Mouse (Mus musculus): ENCODE results near the gene Rbm25. TPM values are rescaled to one million over a fixed set of nuclear protein-coding genes. Genes with fewer than 3 reads are reported as not detected.
"Not testable (repeated sequence)": the region's sequence is repeated elsewhere in the genome, so short reads cannot be mapped to it uniquely, and the experiment has no call there.

The Rbm25 gene
- 100 to 1,000 TPM; 332 to 633 (median 429) TPM for polyA plus RNA-seq (2017; shearing (Covaris generic))

DNA sequence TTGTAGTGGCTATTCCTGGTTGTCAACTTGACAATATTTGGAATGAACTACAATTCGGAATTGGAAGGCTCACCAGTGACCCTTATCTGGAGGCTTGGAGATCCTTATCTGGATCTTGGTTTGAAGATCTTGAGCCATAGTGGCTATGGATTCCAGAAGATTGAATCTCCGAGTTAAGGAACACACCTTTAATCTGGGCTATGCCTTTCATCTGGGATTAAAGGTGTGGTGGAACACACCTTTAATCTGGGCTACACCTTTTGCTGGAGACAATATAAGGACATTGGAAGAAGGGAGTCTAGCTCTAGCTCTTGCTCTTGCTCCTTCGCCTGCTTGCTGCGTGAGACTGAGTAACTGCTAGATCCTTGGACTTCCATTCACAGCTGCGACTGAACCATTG lies at the start of gene Rbm25:
TSS of gene Rbm25 (plus strand) at position 301 of the 400 bp plus-strand sequence.
- ATAC-seq: not testable (repeated sequence)

DNA sequence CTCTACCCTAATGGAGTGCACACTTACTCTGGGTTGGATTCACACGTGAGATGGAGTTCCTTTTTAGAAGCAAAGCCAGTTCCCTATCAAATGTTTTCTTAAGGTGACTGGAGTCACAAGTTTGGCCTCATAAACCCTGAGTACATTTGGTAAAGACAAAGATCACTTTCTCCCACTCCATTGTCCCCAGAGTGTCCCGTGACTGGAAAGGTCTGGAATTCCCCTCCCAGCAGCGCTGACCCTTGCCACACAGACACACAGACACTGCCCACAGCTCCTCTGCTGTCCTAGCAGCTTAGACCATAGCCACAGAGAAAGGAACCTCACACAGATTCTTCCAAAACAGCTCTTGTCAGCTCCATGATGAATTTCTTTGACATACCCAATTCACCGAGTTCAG lies 48.9 kb upstream of the Rbm25 start:
- ATAC-seq: no peak

DNA sequence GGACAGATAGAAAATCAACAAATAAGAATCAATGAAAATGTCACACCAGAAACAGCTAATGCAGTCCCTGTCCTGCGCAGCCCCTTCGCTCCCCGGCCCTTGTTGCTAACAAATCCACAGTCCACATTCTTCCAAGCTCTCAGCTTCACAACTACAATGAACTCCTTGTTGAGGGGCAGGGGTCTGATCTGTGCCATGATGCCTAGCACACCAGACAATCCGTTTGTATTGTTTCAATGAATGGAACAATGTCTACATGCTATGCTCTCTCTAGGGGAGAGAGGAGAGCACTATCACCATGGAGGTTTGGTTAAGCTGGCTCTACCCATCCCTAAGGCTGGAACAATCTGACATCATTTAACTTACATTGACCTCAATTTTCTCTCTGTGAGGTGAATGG lies 48.3 kb upstream of the Rbm25 start:
- ATAC-seq: no peak

DNA sequence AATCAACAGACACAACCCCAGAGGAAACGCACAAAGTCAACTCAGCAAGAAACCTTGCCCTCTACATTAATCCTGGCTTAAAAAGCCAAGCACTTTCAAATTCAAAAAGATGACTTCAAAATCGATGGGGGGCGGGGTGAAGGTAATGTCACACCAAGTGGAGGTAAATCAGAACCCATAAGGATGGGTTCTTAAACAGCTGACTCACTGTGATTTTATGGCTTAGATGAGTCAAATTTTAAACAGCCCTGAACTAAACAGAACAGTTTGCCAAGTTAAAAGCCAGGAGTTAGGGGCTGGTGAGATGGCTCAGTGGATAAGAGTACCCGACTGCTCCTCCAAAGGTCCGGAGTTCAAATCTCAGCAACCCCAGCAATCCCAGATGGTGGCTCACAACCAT lies 44.4 kb upstream of the Rbm25 start:
- ATAC-seq: no peak

DNA sequence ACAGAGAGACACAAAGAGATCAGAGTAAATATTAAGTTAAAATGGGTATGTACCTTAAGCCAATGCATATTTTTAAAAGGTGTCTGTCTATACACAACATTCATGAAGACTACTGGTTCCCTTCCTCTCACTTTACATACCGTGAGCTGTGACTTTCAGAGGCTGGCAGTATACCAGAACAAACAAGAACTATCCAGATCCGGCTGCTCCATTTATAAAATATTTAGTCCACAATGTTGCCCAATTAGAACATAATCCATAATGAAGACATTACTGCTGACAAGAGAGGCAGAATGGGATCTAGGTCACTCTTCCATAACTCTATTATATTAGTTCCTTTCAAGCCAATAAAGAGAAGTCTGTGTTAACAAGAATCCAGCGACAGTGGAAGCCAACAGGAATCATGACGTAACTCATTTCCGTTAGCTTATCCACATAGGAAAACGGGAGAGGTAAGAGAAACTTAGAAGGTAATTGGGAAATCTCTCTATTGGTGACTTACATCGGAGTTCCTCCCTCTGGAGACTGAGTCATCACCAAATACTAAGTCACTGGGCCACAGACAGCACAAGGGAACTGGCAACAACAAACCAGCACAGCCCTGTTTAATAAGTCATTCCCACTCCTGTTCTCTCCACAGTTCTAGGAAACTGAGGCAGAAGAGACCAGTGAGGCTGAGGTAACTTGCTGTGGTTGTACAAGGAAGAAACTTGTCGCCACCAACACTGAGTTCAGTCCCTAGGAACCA lies 39.1 kb upstream of the Rbm25 start:
- no peak for ATAC-seq

DNA sequence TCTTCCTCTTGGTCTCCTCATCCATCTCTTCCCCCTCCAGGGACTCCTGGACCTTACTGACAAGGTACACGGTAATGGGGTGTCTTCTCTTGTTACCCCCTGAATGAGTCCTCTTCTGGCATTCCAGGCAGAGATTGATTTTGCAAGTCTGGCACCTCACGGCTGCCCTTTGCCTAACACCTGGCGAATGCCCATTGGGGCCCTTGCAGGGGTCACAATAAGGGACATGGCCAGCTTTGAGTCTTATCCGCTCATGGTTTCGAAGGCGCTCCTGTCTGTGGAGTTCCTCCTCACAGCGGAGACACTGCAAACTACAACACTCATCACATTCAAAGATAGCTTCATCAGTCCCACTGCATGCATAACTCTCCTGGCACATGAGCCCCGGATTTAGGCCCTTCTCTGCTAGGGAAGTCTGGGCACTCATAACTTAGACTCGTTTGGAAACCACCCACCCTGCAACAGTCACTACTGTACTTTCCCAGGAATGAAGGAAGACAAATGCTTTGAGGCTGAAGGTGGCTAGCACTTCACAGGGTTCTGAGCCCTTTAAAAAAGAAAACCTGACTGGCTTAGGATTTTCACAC lies 36.5 kb upstream of the Rbm25 start:
- ATAC-seq: no peak

DNA sequence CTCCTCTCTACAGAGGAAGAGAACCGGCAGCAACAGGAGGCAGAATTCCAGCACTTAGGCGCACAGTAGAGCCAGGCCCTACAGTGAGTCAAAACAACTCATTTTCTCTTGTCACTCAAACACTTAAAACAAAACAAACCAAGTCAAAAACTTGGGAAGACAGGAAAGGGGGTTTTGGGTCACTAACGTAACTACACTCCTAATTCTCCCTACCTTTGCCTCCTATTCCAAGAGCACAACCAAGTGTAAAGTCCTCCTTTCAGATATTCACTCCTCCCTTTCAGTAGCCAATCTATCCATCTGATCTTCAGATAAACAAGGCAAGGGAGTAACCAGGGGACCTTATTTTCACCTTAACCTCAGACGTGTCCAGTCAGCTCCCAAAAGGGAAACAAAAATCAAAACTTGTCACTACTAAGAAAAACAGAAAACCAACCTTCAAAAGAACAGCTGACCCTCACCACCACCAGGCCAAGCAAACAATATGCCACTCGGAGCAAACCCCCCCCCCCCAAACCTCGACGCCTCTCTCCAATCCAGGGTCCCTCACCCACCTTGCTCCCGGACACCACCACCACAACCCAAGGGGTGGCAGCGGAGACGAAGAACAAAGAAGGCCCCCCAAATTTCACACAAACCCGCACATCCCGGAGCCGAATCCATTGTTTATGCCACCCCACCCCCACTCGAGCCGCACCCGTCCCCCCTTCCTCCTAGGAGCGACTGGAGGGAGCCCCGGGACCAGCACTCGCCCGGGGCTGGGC lies 34.7 kb upstream of the Rbm25 start:
- ATAC-seq: no peak

DNA sequence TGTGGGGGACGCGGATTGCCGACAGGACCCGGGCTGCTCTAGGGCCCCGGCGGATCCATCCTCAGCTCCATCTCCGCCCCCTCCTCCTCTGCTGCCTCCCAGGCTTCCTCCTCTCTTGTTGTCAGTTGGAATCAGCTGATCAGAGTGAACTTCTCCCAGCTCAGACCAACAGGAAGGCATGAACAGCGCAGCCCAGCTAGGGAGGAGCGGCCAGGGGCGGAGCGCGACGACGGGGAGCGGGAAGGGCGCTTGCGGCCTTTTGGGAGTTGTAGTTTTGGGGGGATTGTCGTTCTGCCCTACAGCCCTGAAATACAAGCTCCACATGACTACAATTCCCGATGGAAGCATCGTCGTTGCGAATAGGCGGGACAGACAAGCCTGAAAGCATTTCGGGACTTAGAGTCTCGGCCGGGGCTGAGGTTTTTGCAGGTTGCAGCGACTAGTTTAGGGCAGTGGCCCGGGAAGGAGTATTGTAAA lies 34.0 kb upstream of the Rbm25 start, which contains the start of gene Zfyve1:
TSS of gene Zfyve1 (minus strand) at position 198 of the 477 bp plus-strand sequence.
- peak; percentile 99 for ATAC-seq

DNA sequence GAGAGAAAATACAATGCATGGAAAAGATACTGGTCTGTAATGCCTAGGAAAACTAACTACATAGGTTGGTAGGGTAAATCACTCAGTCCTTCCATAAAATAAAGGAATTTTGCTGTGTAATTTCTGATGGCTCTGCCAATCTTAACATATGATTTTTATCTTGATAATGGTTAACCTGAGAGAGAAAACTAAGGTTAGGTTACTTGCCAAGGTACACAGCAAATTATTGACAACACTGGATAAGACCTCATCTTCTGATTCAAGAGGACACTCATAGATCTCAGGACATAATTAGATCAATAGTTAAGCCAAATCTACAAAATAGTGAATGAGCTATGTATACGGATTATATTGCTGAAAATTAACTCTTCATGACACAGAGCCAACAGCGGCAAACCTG lies 33.2 kb upstream of the Rbm25 start:
- ATAC-seq: no peak

DNA sequence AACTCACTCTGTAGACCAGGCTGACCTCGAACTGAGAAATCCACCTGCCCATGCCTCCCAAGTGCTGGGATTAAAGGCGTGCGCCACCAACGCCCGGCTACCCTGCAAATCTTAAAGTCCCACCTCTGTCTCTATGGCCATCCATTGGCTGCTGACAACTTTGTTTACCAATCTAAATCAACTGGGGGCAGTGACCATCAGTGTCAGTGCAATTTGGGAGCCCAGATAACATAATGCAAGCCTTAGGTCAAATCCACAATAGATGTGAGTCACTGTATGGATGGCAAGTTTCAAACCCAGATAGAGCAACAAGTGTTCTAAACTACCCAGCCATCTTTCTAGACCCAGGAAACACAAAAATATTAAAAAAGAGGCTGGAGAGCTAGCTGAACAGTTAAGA lies 28.8 kb upstream of the Rbm25 start:
- ATAC-seq: no peak

DNA sequence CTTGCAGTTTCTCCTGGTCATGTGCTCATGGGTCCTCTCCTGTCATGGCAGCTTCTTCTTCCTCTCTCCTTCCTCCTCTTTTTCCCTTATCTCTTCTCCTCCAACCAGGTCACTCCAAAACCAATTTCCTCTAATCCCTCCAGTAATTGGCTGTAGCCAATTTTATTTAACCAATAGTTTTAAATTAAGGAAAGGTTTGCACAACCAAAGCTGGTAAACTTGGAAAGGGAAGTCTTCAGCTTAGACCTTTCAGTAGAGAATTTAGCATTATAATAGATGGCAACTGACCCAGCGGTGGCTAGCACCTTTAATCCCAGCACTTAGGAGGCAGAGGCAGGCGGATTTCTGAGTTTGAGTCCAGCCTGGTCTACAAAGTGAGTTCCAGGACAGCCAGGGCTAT lies 24.6 kb upstream of the Rbm25 start:
- ATAC-seq: not testable (repeated sequence)

DNA sequence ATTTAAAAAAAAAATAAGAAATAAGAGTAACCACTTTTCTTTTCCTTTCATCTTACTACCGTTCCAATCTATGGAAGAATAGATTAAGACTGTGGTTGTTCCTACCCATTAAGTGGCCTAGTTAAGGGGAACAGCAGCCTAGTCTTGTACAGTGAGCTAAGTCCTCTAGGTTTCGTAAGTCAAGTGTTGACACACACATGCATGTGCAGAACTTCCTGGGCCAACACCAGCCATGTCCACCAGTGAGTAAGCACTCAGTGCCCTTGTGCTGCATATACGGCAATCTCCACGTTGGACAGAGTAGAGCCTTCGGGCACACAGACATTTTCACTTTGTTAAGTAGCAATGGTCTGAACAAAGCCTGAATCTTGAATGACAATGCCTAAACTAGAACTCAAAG lies 13.8 kb upstream of the Rbm25 start:
- ATAC-seq: no peak

DNA sequence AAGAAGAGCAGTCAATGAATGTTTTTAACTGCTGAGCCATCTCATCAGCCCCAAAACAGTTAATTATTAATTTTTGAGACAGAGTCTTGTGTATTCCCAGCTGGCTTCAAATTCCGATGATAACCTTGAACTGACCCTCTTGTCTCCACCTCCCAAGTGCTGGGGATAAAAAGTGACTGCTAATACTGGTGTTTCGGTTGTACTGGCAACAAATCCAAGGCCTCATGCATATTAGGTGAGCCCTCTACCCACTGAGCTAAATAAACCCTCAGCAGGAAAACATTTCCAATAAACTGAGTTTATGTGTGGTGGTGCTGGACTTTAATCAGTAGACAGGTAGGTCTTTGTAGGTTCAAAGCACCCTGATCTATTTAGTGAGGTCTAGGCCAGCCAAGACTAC lies 12.1 kb upstream of the Rbm25 start:
- no peak for ATAC-seq

DNA sequence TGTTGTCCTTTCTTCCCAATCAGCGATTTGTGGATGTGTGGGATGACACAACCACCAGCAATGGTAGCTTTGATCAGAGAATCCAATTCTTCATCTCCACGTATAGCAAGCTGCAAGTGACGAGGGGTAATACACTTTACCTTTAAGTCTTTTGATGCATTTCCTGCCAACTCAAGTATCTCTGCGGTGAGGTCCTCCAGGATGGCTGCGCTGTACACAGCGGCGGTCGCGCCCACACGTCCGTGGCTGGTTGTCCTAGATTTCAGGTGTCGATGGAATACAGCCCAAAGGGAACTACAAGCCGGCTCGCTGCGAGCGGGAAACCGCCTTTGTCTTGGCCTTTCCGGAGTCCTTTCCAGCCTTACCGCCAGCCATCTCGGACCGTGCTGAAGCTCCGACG lies 10.3 kb upstream of the Rbm25 start:
- peak; percentile 74 for ATAC-seq

DNA sequence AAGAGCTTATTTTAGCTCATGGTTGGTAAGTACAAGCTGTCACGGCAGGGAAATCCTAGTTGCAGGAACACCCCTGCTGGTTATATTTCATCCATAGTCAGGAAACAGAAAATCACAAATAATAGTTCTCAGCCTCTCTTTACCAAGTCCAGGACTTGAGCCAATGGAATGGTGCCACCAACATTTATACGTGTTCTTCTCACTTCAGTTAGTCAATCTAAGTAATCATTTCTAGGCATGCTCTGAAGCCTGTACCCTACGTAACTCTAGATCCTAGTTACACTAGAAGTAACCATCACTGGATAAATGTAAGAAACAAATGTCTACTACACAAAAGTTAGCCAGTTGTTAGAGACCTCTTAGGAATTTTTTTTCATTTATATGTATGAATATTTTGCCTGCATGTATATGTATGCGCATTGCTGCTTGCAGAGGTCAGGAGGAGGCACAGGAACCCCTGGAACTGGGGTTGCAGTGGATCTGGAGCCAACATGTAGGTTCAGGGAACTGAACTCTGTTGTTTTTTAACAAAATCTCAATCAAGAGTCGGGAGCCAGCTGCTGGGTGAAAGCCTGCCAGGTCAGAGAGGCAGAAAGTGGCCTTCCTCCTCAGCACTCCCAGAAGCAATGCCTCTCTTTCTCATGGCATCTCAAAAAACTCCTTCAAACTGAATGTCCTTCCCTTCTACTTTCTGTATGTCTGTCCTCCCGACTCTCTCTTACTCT lies 8.8 kb upstream of the Rbm25 start:
- no peak for ATAC-seq

DNA sequence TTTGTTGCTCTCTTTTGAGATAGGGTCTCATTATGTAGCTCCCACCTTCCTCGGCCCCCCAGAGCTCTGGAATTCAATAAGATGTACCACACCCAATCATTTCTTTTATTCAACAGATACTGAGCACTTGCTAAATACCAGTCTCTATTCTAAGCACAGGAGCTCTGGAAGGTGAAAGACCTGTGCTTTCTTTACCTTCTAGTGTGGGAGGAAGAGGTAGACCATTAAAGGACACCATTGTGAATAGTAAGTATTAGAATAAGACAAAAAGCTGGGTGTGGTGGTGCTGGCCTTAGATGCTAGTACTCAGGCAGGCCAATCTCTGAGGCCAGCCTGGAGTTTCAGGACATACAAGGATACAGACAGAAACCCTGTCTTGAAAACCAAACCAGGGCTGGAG lies 6.7 kb upstream of the Rbm25 start:
- ATAC-seq: no peak

DNA sequence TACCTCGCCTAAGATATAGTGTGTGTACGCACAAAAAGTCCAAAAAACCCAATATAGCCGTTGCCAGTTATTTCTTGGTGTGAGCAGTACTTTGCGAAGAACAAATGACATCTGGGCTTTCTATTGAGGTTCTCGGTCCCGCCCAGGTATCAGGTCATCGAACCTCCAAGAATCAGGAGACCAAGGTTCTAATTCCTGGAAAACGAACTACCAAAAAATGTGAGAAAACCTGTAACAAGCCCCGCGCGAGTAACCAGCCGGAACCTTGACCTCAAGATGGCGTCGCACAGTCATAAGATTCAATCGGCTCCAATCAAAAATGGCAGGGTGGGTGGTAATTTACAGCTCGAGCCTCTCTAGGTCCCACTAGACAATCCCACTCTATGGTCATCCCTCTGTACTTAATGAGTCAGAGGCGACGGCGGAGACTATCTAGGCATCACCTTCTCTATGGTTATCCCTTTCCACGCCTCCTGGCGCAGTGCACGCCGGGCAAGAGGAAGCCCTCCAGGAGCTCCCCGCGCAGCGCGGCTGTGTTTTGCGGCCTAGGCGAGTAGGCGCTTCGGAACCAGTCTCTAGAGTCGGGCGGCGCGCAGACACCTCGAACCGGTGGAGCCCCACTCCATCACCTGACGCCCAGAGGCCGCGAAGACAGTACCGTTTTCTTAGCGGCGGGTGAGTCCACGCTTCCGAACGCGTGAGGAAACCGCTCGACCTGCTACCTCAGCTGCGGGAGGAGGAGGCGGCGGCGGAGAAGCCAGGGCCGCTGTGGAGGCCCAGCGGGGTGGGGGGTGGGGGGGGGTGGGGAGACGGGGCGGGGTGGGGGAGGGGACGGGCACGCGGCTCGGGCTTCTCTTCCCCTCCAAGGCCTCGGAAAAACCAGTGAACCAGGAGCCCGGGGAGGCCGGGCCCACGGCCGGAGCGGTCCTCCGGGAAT lies 975 bp downstream of the Rbm25 start:
- ATAC-seq: peak; percentile 97

DNA sequence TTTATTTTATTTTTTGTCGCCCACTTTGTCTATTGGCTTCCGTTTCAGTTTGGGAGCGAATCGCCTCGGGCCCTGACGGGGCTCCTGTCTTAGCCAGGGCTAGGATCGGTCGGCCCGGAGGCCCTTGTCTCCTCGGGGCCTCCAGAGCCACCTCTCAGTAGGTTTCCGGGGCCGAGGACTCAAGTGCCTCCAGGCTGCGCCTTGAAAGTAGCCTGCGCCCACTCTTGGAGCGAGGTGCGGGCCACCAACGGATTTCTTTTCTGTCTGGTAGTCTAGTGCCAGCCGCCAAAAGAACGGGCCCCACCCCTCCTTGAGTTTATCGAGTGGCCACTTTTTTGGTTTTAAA lies 1.6 kb downstream of the Rbm25 start:
- ATAC-seq: no peak

DNA sequence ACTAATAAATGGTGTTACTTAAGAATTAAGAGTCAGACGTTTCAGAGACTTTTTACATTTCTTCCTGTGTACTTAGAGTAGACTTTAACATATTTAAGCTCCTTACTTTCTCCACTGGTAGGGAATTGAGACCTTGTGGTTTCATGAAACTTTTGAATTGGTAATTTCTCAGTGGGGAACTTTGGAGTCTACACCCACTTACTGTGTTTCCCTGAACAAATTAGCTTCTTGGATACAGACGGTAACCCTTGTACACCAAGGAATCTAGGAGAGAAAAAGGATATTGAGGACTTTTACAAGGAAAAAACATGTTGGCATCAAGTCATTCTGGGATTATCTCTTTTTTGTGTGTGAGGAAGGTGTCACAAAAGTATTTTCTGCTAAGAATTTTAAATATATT lies 2.8 kb downstream of the Rbm25 start:
- ATAC-seq: no peak

DNA sequence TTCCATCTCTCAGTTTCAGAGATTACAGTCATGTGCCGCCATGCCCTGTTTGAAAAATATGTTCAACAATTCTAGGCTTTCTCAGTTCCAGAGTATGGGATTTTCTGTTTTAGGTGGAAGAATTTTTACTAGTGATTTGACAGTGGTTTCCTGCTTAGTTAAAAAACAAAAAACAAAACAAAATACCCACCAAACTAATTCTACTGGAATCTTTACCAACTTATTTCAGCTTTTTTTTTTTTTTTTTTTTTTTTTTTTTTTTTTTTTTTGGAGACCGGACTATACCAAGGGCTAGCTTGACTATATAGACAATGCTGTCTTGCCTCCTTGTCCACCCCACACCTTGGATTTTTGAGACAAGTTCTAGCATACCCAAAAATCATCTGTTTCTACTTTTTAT lies 10.2 kb downstream of the Rbm25 start:
- ATAC-seq: no peak

DNA sequence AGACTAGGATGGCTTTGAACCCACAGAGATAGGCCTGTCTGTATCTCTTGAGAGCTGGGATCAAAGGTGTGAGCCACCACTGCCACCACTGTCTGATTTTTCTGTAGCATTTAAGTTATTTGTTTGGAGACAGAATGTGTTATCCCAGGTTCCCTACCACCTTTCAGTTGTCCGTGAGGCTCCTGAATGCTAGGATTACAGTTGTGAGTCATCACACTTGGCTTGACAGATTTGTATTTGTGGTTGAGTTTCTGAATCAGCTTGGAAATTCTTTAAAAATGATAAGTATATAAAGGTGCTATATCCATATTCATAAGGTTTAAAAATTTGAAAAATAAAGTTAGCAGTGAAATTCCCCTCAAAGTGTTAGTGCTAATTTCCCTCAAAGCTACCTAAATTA lies 12.1 kb downstream of the Rbm25 start:
- no peak for ATAC-seq

DNA sequence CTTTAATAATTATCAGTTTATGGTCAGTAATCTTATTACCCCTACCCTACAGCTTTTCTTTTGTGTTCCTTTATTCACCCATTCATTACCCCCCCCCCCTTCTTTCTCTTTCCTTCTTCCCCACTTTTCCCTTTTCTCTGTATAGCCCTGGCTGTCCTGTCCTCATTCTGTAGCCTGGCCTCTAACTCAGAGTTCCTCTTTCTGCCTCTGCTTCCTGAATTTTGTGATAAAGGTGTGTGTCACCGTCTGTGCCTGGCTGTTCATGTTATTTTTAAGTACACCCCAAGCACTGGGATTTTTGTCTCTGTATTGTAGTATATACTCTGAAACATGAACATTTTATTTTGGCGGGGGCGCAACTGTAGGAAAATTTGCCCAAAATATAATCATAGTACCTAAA lies 19.3 kb downstream of the Rbm25 start:
- ATAC-seq: no peak
